Mouse (Mus musculus) gastrocnemius, adult 18-20 months (tissue): ENCODE measurements around the gene Arid3b. TPM values are rescaled to one million over a fixed set of nuclear protein-coding genes. Genes with fewer than 3 reads are reported as not detected.

Source experiments
- DNase-seq: peaks from one replicate; pipeline ENCODE4 v3.0.0; 2021; ENCODE audit warnings: low spot score
- total RNA-seq, 2 experiments: library from RNA; stranded (reverse); gene quantifications; 2 replicates each; pipeline ENCODE4 v1.2.3; 2021

The Arid3b gene
- total RNA-seq, 2 experiments from 2014 or later = 3.7 TPM

DNA sequence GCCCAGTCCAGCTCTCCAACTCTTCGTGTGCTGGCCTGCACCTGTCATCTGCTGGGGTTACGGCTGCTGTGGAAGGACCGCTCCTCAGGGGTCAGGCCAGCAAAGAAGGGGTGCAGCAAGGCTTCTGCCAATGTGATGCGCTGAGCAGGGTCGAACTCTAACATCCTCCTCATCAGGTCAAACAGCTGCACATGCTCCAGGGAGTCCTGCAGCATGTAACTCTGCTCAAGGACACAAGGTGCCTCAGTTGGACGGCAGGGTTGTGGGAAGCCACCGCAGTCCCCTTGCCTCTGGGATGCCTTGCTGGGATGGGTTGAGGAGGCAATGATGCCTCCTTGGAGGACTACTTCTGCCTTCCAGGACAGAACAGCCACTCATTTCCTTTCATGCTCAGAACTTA, 85.7 kb downstream of the Arid3b start:
- no peak for DNase-seq

- no peak for DNase-seq
Measured at GRCm38 (mm10) chr9:57748831-57749230, 87.8 kb downstream of the Arid3b start.

- peak; percentile 43 for DNase-seq
Measured at GRCm38 (mm10) chr9:57748137-57748536, 88.5 kb downstream of the Arid3b start.

DNA sequence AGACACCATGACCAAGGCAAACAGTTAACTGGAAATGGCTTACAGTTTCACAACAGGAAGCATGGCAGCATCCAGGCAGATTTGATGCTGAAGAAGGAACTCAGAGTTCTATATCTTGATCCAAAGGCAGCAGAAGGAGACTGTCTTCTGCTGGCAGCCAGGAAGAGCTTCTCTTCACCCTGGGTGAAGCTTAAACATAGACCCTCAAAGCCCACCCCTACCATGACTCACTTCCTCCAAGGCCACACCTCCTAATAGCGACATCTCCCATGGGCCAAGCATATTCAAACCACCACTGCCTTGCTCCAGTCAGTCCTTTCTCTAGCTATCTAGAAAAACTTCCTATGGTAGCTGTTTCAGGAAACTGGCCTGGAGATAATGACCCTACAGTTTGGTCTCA, 89.5 kb downstream of the Arid3b start:
- DNase-seq = no peak

DNA sequence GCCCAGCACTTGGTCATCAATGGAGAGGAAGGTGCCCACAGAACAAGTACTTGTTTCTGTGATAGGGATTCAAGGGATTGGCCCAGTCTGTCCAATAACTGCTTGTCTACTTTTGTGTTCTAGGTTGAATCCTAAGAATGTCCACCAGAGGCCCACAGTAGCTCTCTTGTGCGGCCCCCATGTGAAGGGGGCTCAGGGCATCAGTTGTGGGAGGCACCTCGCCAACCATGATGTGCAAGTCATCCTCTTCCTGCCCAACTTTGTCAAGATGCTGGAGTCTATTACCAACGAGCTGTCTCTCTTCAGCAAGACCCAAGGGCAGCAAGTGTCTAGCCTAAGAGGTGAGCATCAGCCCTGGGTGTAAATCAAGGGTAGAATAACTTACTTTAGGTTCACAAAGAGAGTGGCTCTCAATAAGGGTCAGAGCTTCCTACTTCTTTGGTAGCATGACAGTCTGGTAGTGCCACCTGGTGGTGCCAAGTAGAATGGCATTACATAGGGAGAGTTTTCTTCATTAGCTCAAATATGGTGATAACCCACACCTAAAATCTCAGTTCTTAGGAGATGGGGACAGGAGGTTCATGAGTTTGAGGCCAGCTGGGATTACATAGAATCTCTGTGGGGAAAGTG, 92.0 kb downstream of the Arid3b start:
- peak; percentile 54 for DNase-seq

Other genes with a start within 250 kb of the Arid3b start
- 1 to 10 TPM; 3.3 to 3.8 TPM for gene Ulk3, start 247.3 kb downstream of the Arid3b start, total RNA-seq
- not detected for gene Cplx3, start 230.5 kb downstream of the Arid3b start, total RNA-seq
- not detected for gene Lman1l, start 216.0 kb downstream of the Arid3b start, total RNA-seq
- gene Csk, start 183.2 kb downstream of the Arid3b start, total RNA-seq = 1 to 10 TPM; 6.4 to 9.8 TPM
- gene Cyp1a2, start 153.1 kb downstream of the Arid3b start, total RNA-seq = not detected
- under 1 TPM; 0.24 to 0.37 TPM for gene Cyp1a1, start 148.9 kb downstream of the Arid3b start, total RNA-seq
- 1 to 10 TPM; 4.7 to 5.1 TPM for gene Edc3, start 128.3 kb downstream of the Arid3b start, total RNA-seq
- gene Clk3, start 70.9 kb downstream of the Arid3b start, total RNA-seq = 10 to 100 TPM; 36.1 to 45.2 TPM
- 10 to 100 TPM; 87.4 to 95.1 TPM for gene Ubl7, start 74.2 kb upstream of the Arid3b start, total RNA-seq
- gene Sema7a, start 103.3 kb upstream of the Arid3b start, total RNA-seq = 10 to 100 TPM; 10.6 to 13.0 TPM
- under 1 TPM; 0.24 to 0.34 TPM for gene Cyp11a1, start 169.6 kb upstream of the Arid3b start, total RNA-seq
- gene Stra6, start 227.0 kb upstream of the Arid3b start, total RNA-seq = under 1 TPM; 0.16 to 0.90 TPM